Mouse (Mus musculus) stomach, embryonic 14.5 days (tissue): ENCODE results near the gene Kif15. TPM values are rescaled to one million over a fixed set of nuclear protein-coding genes. Genes with fewer than 3 reads are reported as not detected.

Source experiments
- ATAC-seq: fragments of 200-750 bp; cut with Nextera tagmentation; 2 replicates; pipeline ENCODE4 v1.8.0; 2017; ENCODE audit warnings: low read depth, moderate TSS enrichment; ENCODE audit not compliant: insufficient number of reproducible peaks, insufficient read depth, low FRiP score
- H3K27ac ChIP-seq: fragments of 300-500 bp; sonication (generic); 2 replicates; pipeline ENCODE4 v1.5.1; 2014; ENCODE audit warnings: mild to moderate bottlenecking, low read length, moderate library complexity, mixed read lengths
- H3K27me3 ChIP-seq: fragments of 300-500 bp; sonication (generic); 2 replicates; pipeline ENCODE4 v1.6.1; 2014; ENCODE audit warnings: low read length, control low read depth, mixed read lengths; ENCODE audit not compliant: control insufficient read depth, insufficient read depth
- H3K36me3 ChIP-seq: fragments of 300-500 bp; sonication (generic); 2 replicates; pipeline ENCODE4 v1.6.1; 2014; ENCODE audit warnings: mild to moderate bottlenecking, control low read depth, low read length, moderate library complexity, mixed read lengths; ENCODE audit not compliant: control insufficient read depth, insufficient read depth
- H3K4me1 ChIP-seq: fragments of 300-500 bp; sonication (generic); 2 replicates; pipeline ENCODE4 v1.6.1; 2014; ENCODE audit warnings: low read length, control low read depth, mixed read lengths; ENCODE audit not compliant: control insufficient read depth, insufficient read depth
- H3K4me2 ChIP-seq: fragments of 300-500 bp; sonication (generic); replicated peaks from 2 replicates; pipeline ENCODE4 v1.6.1; 2014; ENCODE audit warnings: low read depth, low read length, control low read depth
- H3K4me3 ChIP-seq: fragments of 300-500 bp; sonication (generic); 2 replicates; pipeline ENCODE4 v1.5.1; 2014; ENCODE audit warnings: low read depth, low read length, control low read depth
- H3K9ac ChIP-seq: fragments of 300-500 bp; sonication (generic); replicated peaks from 2 replicates; pipeline ENCODE4 v1.6.1; 2014; ENCODE audit warnings: low read depth, mild to moderate bottlenecking, control low read depth, low read length, moderate library complexity, mixed read lengths
- H3K9me3 ChIP-seq: fragments of 300-500 bp; sonication (generic); 2 replicates; pipeline ENCODE4 v1.6.1; 2016; ENCODE audit warnings: low read depth, low read length, control low read depth; ENCODE audit not compliant: control insufficient read depth
- WGBS: fragments of 180-500 bp; shearing (Covaris S2); extraction: QIAGEN DNeasy Blood & Tissue Kit; methylation state at CpG from one replicate; pipeline ENCODE4 v1.1.7; 2014; 5-methylcytosine and 5-hydroxymethylcytosine counted together
- polyA plus RNA-seq: library from polyadenylated mRNA; unstranded; fragments of >200 nt; fragmentation: Nextera tagmentation; extraction: Ambion mirVana; gene quantifications from 2 replicates; pipeline ENCODE4 v1.2.1, GENCODE M21; 2014

The Kif15 gene
- polyA plus RNA-seq, 1 experiment from 2014 or later = 75.7 TPM

DNA sequence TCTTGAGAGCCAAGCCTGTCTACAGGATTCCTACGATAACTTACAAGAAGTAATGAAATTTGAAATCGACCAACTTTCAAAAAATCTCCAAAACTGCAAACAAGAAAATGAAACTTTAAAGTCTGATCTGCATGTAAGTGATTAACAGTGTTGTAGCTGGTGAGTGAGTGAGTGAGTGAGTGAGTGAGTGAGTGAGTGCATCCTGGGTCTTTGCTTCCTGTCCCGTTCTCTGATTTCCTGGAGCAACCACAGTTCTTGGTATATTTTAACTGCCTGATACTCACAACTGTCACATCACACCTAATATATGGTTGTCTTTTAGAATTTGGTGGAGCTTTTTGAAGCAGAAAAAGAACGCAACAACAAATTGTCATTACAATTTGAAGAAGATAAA, 48.3 kb downstream of the Kif15 start:
- Histone ChIP-seq H3K4me1 (no peaks in the 10 kb centered on the region), H3K4me3 (no peak overlapping the region), H3K9ac (no peak overlapping the region), H3K9me3 (no peaks in the 10 kb centered on the region), H3K27me3 (no peaks in the 10 kb centered on the region), H3K36me3 (peaks cover 62% of the 10 kb centered on the region), H3K27ac (no peak overlapping the region), H3K4me2 (no peak overlapping the region)
- 96% methylated on average over 4 of the region's 4 CpGs for WGBS
- no peak for ATAC-seq

DNA sequence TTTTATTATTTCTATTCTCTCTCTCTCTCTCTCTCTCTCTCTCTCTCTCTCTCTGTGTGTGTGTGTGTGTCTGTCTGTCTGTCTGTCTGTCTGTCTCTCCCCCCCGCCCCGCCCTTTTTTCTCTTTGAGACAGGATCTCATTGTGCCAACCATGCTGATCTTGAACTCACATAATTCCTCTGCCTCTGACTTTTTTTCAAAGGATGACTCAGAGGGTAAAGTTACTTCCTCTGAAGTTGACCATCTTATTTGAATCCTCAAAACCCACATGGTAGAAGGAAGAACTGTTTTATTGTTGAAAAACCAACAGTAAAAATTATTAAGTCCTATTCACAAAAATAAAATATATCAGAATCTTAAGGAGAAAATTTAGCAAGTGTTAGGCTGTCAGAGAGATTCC, 53.9 kb downstream of the Kif15 start:
- Histone ChIP-seq H3K27me3 (no peaks in the 10 kb centered on the region), H3K9ac (no peak overlapping the region), H3K4me1 (no peaks in the 10 kb centered on the region), H3K9me3 (no peaks in the 10 kb centered on the region), H3K4me3 (no peak overlapping the region), H3K27ac (no peak overlapping the region), H3K36me3 (peaks cover 70% of the 10 kb centered on the region), H3K4me2 (no peak overlapping the region)
- ATAC-seq = no peak
- WGBS = 76% methylated on average over 2 of the region's 2 CpGs

DNA sequence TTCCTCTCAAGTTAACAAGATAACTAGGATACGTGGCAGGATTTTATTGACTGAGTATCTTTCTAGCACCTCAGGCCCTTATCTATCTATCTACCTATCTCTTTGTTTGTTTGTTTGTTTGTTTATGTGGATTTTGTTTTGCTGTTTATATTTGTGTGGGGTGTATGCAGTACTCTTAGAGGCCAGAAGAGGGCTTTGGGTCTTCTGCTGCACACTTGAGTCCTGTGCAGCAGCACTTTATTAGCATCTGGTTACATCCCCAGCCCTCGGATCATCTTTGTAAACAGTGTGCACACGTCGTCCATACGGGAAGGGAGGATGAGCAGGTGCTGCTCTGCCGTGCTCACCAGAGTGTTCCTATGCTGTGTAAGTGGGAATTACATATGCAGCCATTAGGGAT, 55.2 kb downstream of the Kif15 start:
- Histone ChIP-seq H3K4me3 (no peak overlapping the region), H3K36me3 (peaks cover 71% of the 10 kb centered on the region), H3K4me1 (no peaks in the 10 kb centered on the region), H3K9ac (no peak overlapping the region), H3K27me3 (no peaks in the 10 kb centered on the region), H3K9me3 (no peaks in the 10 kb centered on the region), H3K4me2 (no peak overlapping the region), H3K27ac (no peak overlapping the region)
- 73% methylated on average over 6 of the region's 6 CpGs for whole genome bisulfite sequencing
- no peak for ATAC-seq

DNA sequence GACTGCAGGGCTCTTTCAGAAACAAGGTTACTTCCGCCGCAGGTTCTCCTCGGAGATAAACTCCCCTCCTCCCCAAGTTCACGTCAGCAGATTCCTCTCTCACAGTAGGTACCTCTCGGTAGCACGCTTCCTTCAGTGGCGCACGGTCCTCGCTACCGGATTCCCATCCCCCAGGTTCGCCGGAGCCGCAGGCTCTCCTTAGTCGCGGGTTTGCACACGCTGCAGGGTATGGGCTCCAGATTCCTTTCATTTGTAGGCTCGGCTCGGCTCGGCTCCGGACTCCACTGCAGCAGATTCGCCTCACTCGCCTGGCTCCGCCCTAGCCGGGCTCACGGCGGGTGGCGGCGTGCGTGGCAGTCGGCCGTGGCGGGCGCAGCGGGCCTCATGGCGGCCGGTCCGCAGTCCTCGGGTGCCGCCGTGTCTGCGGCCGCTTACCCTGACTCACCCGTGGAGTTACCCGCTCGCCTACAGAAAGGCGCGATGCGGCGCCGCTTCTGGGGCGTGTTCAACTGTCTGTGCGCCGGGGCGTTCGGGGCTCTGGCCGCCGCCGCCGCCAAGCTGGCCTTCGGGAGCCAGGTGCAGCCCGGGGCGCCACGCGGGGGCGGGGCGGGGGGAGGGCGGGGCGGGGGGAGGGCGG, 70.3 kb downstream of the Kif15 start, which contains the start of gene Tmem42:
TSS of gene Tmem42 (plus strand) at position 332 of the 637 bp plus-strand sequence.
- peak within 1 kb of the TSS; percentile 65 for H3K4me3 ChIP-seq
- no peaks in the 10 kb centered on the region for H3K27me3 ChIP-seq
- H3K27ac ChIP-seq = peak within 1 kb of the TSS; percentile 89
- H3K36me3 ChIP-seq = peaks cover 15% of the 10 kb centered on the region
- H3K9me3 ChIP-seq = no peaks in the 10 kb centered on the region
- WGBS = 1% methylated on average over 50 of the region's 69 CpGs
- peak; percentile 99 for ATAC-seq
- peaks cover 8% of the 10 kb centered on the region; the same call in 1 of the 2 replicates for H3K4me1 ChIP-seq
- peak within 1 kb of the TSS; percentile 68 for H3K4me2 ChIP-seq
- peak within 1 kb of the TSS; percentile 56 for H3K9ac ChIP-seq

DNA sequence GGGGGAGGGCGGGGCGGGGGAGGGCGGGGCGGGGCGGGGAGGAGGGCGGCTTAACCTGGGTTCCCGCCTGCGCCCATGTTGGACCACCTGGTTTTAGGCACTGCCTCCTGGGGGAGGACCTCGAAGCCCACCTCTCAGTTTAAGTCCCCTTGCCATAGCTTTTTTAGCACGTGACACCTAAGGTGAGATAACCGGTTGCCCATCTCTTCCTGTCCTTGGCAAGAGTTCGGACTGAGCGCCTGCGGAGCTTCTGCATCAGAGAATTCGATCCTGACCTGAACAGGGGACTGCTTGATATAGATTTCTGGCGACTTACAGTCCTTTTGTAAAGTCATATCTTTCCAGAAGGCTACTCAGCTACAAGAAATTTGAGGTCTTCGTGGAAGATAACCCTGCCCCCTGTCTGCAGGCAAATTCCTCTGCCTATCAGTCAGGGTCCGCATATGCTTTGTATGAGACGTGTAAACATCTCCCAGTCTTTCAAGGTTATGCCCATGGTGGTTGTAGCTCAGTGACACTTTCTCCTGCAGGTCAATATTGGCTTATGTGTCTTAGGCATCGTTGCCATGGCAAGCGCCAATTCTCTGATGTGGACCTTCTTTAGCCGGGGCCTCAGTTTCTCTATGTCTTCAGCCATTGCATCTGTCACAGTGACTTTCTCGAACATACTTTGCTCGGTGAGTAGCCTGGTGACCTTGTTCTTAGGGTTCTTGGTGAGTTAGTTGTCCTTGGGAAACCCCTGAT, 71.0 kb downstream of the Kif15 start:
- Histone ChIP-seq H3K4me3 (peak overlapping the region; percentile 65), H3K4me2 (peak overlapping the region; percentile 68), H3K27me3 (no peaks in the 10 kb centered on the region), H3K4me1 (peaks cover 8% of the 10 kb centered on the region; the same call in 1 of the 2 replicates), H3K36me3 (peaks cover 8% of the 10 kb centered on the region), H3K9ac (no peak overlapping the region), H3K9me3 (no peaks in the 10 kb centered on the region), H3K27ac (no peak overlapping the region)
- no peak for ATAC-seq
- WGBS = 34% methylated on average over 17 of the region's 24 CpGs

DNA sequence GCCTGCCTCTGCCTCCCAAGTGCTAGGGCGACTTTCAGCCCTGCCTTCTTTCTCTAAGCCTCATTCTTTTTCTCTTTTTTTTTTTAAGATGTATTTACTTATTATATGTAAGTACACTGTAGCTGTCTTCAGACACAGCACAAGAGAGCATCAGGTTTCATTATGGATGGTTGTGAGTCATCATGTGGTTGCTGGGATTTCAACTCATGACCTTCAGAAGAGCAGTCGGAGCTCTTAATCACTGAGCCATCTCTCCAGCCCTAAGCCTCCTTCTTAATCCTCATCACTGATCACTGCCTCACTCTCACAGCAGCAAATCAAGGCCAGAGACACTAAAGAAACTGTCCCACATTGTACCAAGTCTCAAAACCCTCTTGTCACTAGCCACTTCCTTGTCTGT, 73.4 kb downstream of the Kif15 start:
- 82% methylated on average over 2 of the region's 2 CpGs for WGBS

DNA sequence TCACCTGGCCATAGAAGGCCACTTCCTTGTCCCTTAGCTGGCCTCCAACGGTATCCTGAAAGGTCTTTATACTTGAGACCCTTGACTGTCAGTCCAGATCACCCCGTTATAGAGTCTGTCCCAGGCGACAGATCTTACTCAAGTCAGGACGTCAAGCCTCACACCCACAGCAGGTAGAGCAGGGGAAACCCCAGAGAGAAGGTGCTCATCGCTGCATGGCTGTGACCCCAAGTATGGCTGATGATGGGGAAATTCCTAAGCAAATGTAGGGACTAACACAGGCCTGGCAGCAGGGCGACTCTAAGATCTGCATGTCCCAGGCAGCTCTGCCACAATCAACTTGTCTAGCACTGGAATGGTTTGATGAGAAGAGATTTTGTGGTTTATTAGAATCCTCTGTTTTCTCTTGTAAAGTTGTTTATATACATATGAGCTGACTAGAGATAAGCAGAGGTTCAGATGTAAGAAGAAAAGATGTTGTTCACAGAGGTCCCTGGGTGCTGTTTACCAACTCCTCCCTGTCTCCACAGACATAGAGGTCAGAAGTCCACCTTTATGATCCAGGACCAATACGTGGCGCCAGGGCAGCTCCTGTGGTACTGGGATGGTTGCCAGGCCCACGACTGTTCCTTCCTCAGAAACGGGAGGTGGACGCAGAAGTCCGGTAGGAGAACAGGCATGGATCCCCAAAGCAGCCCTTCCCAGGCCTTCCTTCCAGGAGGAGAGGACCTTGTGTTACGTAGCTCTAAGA, 80.8 kb downstream of the Kif15 start:
- Histone ChIP-seq H3K9ac (no peak overlapping the region), H3K4me1 (no peaks in the 10 kb centered on the region), H3K36me3 (no peaks in the 10 kb centered on the region), H3K4me3 (no peak overlapping the region), H3K27ac (no peak overlapping the region), H3K4me2 (no peak overlapping the region), H3K27me3 (no peaks in the 10 kb centered on the region), H3K9me3 (no peaks in the 10 kb centered on the region)
- no peak for ATAC-seq
- WGBS = 78% methylated on average over 13 of the region's 13 CpGs

More for the DNA sequence above, 73.4 kb downstream of the Kif15 start:
- no peak overlapping the region for H3K4me3 ChIP-seq
- peaks cover 8% of the 10 kb centered on the region; the same call in 1 of the 2 replicates for H3K4me1 ChIP-seq
- ATAC-seq = no peak
- H3K4me2 ChIP-seq = no peak overlapping the region
- H3K9me3 ChIP-seq = no peaks in the 10 kb centered on the region
- H3K36me3 ChIP-seq = no peaks in the 10 kb centered on the region
- no peak overlapping the region for H3K27ac ChIP-seq
- no peak overlapping the region for H3K9ac ChIP-seq
- no peaks in the 10 kb centered on the region for H3K27me3 ChIP-seq

DNA sequence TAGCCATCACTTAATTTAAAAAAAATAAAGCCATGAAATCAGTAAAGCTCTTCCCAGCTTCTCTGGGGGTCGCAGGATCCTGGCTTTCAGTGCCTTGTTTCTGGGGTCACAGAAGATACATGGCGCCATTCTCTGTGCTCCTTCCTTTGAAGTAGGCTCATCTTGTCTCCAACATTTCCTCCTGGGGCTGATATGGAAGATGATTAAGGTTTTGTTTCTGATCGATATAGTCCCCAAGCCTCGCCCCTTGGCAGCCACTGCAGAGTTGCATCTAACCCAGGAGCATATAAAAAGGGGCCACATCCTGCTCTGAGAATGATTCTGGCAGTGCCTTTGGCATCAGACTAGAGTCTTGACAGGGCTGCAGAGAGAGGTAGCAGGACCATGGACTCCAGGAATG, 83.6 kb downstream of the Kif15 start, which contains the start of gene Tgm4:
TSS of gene Tgm4 (plus strand) at position 301 of the 400 bp plus-strand sequence.
- Histone ChIP-seq H3K9me3 (no peaks in the 10 kb centered on the region), H3K4me1 (no peaks in the 10 kb centered on the region), H3K36me3 (no peaks in the 10 kb centered on the region), H3K4me3 (no peak within 1 kb of the TSS), H3K4me2 (no peak within 1 kb of the TSS), H3K9ac (no peak within 1 kb of the TSS), H3K27me3 (no peaks in the 10 kb centered on the region), H3K27ac (no peak within 1 kb of the TSS)
- whole genome bisulfite sequencing = 87% methylated on average over 4 of the region's 4 CpGs
- no peak for ATAC-seq
